Mouse (Mus musculus) urinary bladder, adult 2 months (tissue): Measurements from ENCODE around the gene Olfr924. TPM values are rescaled to one million over a fixed set of nuclear protein-coding genes. Genes with fewer than 3 reads are reported as not detected.
"Not testable (repeated sequence)": the region's sequence is repeated elsewhere in the genome, so short reads cannot be mapped to it uniquely, and the experiment has no call there.

Experiments
- DNase-seq: peaks from one replicate; pipeline ENCODE4 v3.0.0; 2022; ENCODE audit warnings: low spot score
- polyA plus RNA-seq: library from polyadenylated mRNA; depleted of rRNA; stranded (reverse); fragments of >200 nt; gene quantifications from 2 replicates; pipeline ENCODE4 v1.2.3, GENCODE M21; 2012; rRNA removed

Olfr924 gene
- polyA plus RNA-seq = not detected in 2 replicates

DNA sequence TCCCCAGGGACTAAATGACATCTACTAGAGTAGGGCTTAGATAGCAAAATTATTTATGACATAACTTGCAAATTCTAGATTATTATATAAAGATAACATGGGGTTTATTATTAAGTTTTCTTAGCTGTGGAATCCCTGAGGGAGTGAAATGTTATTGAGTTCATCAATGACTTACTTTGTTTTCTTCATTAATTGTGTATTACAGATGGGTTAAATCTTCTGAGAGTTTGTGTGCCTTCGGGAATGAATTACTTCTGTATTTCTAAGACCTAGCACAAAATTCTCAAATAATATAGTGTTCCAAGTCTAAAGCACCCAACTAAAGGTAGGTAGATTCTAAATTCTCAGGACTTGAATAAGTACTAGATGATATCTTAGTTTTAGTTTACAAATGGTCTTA, at the start of gene Olfr924:
Olfr924 (plus strand) TSS at position 301 of the 400 bp plus-strand sequence.
- DNase-seq = no peak

DNA sequence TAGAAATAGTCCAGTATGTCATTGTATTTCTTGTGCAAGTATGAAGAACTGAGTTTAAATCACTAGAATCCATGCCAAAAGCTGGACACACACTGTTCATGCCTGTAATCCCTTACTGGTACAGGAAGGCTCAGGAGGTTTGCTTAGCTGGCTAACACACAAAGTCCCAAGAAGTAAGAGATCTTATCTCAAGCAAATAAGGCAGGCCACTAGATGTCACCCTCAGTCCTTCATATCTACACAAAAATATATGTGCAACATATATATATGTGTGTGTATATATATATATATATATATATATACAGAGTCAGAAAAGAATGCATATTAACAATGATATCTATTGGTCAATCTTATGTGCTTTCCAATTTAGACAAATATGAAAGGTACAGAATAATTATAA, 38.6 kb upstream of the Olfr924 start:
- DNase-seq = no peak

DNA sequence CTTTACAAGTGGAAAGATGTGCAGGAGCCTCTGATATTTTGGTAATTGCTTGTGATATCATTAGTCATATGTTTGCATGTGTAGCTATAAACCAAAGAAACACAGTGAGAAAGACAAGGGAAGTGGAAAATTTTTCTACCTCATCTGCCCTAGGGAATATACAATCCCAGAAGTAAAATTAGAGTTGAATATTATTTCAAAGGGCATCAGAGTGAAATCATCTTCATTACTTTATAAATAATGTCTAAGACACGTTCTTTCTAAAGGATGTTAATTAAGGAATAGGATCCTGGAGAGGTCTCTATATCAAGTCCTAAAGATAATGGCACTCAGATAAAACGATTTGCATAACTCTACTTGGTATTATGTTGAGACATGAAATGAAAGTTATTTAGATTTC, 29.9 kb upstream of the Olfr924 start, which contains the start of gene Olfr922:
Olfr922 (plus strand) TSS at position 301 of the 400 bp plus-strand sequence.
- no peak for DNase-seq

DNA sequence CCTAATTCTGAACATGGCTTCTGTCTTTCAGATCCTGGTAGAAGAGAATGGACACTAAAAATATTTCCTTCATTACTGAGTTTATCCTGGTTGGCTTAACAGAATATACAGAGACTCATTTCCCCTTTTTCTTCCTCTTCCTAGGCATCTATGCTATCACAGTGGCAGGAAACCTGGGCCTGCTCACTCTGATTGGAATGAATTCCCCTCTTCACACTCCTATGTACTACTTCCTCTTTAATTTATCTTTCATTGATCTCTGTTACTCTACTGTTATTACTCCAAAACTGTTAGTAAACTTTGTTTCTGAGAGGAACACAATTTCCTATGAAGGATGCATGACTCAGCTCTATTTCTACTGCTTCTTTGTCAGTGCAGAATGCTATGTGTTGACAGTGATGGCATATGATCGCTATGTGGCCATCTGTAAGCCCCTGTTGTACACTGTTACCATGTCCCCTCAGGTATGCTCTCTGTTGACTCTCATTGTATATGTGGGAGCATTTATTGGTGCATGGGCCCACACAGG, 28.7 kb upstream of the Olfr924 start:
- DNase-seq = no peak

DNA sequence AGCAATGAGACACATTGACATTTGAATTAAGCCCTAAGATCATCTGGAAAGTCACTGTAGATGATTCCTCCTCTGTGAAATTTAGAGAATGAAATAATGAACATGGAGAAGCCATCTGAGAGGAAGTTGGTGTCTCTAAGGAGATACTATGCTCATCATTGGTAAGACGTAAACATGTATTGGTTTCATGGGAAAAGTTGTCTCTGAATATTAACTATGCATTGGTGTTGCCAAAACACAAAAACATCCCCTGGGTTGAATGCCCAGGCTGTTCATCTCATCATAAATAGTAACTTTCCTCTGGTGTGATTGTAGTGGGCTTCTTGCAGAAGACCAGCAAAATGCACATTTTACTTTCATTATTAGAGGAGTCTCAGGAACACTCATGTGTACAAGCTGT, 18.0 kb upstream of the Olfr924 start, which contains the start of gene Olfr923:
Olfr923 (plus strand) TSS at position 301 of the 400 bp plus-strand sequence.
- no peak for DNase-seq

DNA sequence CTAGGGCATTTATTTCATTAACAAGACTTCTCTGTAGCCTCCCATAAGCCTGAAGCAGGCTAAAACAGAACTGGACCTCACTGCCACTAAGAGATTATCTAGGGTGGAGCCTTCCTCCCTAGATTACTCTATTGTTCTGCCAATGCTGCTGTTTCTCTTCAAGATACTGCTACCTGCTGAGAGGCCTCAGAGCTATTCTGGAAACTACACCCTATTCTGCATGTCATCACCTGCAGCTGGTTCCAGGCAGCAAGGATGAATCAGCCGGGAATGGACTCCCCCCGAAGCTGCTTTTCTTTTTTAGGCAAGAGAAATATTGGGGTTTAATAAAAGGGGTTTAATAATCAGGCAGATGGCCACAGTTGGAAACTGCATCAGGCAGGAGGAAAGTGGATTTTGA, 11.2 kb upstream of the Olfr924 start:
- DNase-seq = no peak

DNA sequence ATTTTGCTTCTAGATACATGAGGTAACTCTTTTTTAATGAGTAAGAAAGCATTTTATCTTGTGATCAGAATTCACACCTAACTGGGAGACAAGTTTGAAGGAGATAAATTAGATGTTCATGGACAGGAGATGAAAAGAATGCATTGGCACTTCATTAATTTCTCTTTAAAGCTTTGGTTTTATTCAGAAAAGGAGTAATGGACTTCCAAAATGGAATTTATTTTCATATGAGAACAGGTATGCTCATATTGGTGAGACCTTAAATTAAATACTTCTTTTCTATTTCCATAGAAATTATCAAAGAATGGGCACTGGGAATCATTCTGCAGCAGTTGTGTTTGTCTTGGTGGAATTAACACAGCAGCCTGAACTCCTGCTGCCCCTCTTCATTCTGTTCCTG, 10.5 kb downstream of the Olfr924 start, which contains the start of gene Olfr26:
Olfr26 (plus strand) TSS at position 301 of the 400 bp plus-strand sequence.
- no peak for DNase-seq

DNA sequence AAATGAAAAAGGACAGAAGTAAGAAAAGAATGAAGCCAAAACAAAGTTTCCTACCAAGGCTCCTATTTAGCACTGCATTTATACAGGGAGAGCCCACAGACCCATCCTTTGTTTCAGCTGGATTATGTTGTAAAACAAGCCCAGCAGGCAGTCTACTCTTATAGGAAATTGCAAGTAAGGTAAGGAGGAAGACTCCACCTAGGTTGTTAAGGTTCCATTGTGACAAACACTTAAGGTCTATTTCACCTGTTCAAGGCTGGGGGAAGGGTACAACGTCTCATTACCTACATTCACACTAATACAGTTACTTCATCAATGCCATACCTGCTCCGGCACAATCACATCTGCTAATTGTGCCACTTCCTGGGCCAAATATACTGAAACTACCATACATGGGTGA, 30.6 kb downstream of the Olfr924 start:
- DNase-seq = not testable (repeated sequence)

DNA sequence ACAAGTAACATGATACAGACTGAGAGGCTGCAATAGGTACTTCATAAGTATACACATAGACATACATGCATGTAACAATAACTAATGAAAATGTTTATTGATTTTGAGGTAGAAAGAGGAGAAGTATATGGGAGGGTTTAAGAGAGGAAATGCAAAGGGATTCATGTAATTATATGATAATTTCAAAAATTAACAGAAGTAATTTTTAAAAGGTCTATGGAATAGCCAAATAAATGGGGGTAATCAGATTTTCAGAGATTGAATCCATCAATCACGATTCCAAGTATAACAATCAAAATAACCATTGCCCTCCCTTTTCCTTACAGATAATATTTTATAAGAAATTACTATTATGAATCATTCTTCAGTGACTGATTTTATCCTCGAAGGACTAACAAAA, 32.6 kb downstream of the Olfr924 start, which contains the start of gene Olfr926:
Olfr926 (plus strand) TSS at position 301 of the 400 bp plus-strand sequence.
- DNase-seq = no peak

Other genes with a start within 250 kb of the Olfr924 start
- not detected in 2 replicates for gene Olfr914, start 239.3 kb upstream of the Olfr924 start, polyA plus RNA-seq
- not detected in 2 replicates for gene Olfr916, start 184.6 kb upstream of the Olfr924 start, polyA plus RNA-seq
- gene Olfr917, start 178.6 kb upstream of the Olfr924 start, polyA plus RNA-seq = not detected in 2 replicates
- not detected in 2 replicates for gene Olfr918, start 169.8 kb upstream of the Olfr924 start, polyA plus RNA-seq
- gene Olfr919, start 140.8 kb upstream of the Olfr924 start, polyA plus RNA-seq = not detected in 2 replicates
- gene Vwa5a, start 126.2 kb upstream of the Olfr924 start, polyA plus RNA-seq = 53.4 and 57.0 TPM in 2 replicates
- gene Olfr920, start 92.2 kb upstream of the Olfr924 start, polyA plus RNA-seq = 0.87 and 0.90 TPM in 2 replicates
- gene Olfr921, start 71.4 kb upstream of the Olfr924 start, polyA plus RNA-seq = 0.08 and 0.12 TPM in 2 replicates
- 0.06 TPM in 1 of 2 replicates, not detected in the other for gene Olfr922, start 29.8 kb upstream of the Olfr924 start, polyA plus RNA-seq
- gene Olfr923, start 17.9 kb upstream of the Olfr924 start, polyA plus RNA-seq = not detected in 2 replicates
- gene Olfr26, start 10.6 kb downstream of the Olfr924 start, polyA plus RNA-seq = not detected in 2 replicates
- gene Olfr926, start 32.7 kb downstream of the Olfr924 start, polyA plus RNA-seq = not detected in 2 replicates
- not detected in 2 replicates for gene Olfr930, start 85.4 kb downstream of the Olfr924 start, polyA plus RNA-seq
- not detected in 2 replicates for gene Olfr933, start 127.9 kb downstream of the Olfr924 start, polyA plus RNA-seq
- not detected in 2 replicates for gene Olfr934, start 143.9 kb downstream of the Olfr924 start, polyA plus RNA-seq
- not detected in 2 replicates for gene Olfr935, start 155.2 kb downstream of the Olfr924 start, polyA plus RNA-seq
- not detected in 2 replicates for gene Olfr146, start 178.9 kb downstream of the Olfr924 start, polyA plus RNA-seq
- gene Olfr937, start 220.5 kb downstream of the Olfr924 start, polyA plus RNA-seq = not detected in 2 replicates
- not detected in 2 replicates for gene Olfr938, start 234.4 kb downstream of the Olfr924 start, polyA plus RNA-seq